In the genomic region with DNA sequence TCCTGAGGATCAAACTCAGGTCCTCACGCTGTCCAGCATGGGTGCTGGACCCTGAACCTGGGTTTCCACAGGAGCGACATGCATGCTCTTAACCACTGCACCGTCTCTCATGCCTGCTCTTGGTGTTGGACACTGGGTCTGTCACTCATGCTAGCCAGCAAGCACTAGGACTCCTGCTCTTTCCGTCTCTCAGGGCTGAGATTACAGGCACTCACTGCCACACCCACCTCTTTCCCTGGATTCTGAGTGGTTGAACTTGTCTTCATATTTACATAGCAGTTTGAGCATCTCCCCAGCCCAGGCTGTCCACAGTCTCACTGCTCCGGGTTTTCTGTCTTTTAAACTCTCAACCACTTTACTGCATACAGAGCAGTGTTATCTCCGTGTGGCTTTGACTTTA, we compare ENCODE assay signal across 15 mouse cellular contexts. TPM values are rescaled to one million over a fixed set of nuclear protein-coding genes. Genes with fewer than 3 reads are reported as not detected.
A peak's percentile ranks its signal among the peaks of the same experiment; 100 is the strongest.
DNase-seq lines count a peak whose midpoint lies in the region; ATAC-seq and TF ChIP-seq lines count a peak whose summit lies in the region.
"Had no signal": no experiment of that assay in that cellular context is flagged by ENCODE, and none has a peak within 500 bp of the region (broad histone marks: within the 10 kb centered on the region; RNA-seq: fewer than 3 reads in every experiment).

No protein-coding gene starts in this region.

- no peak overlapping the region for H3K4me2 ChIP-seq in forebrain, embryonic 13.5 days
- no peak overlapping the region for H3K4me2 ChIP-seq in forebrain, embryonic 12.5 days
- H3K4me2 ChIP-seq in kidney, embryonic 16.5 days (replicated peaks; ENCODE audit: low read depth, low read length): no peak overlapping the region
- no peak overlapping the region for H3K4me2 ChIP-seq in midbrain, postnatal 0 days (ENCODE audit: low read depth, low read length, poor library complexity, severe bottlenecking)
- H3K4me2 ChIP-seq in midbrain, embryonic 15.5 days: no peak overlapping the region
- H3K4me2 ChIP-seq in stomach, postnatal 0 days (replicated peaks; ENCODE audit: low read depth): no peak overlapping the region
- H3K4me2 ChIP-seq: limb, embryonic 15.5 days; midbrain, embryonic 11.5 days; neural tube, embryonic 12.5 days had no signal

- DNase-seq in kidney, adult 2 months: no peak
- peak; percentile 29 for DNase-seq in midbrain, postnatal 0 days (ENCODE audit: low spot score)
- no peak for DNase-seq in stomach, postnatal 0 days (ENCODE audit: low spot score)
- no peak for DNase-seq in thymus, postnatal 25 days
- DNase-seq: cerebellum, adult 11-12 months; retina, postnatal 1 day had no signal

- no peaks in the 10 kb centered on the region for H3K9me3 ChIP-seq in forebrain, embryonic 13.5 days (replicated peaks)
- H3K9me3 ChIP-seq in forebrain, embryonic 12.5 days: no peaks in the 10 kb centered on the region
- no peaks in the 10 kb centered on the region for H3K9me3 ChIP-seq in kidney, embryonic 16.5 days (ENCODE audit: low read length)
- no peaks in the 10 kb centered on the region for H3K9me3 ChIP-seq in midbrain, postnatal 0 days (ENCODE audit: low read length)
- H3K9me3 ChIP-seq in midbrain, embryonic 15.5 days: no peaks in the 10 kb centered on the region
- H3K9me3 ChIP-seq in stomach, postnatal 0 days (ENCODE audit: control insufficient read depth, low read length): no peaks in the 10 kb centered on the region
- H3K9me3 ChIP-seq: forebrain, embryonic 10.5 days; limb, embryonic 15.5 days; neural tube, embryonic 12.5 days had no signal

- peaks cover 47% of the 10 kb centered on the region for H3K4me1 ChIP-seq in forebrain, embryonic 13.5 days
- H3K4me1 ChIP-seq in forebrain, embryonic 12.5 days: peaks cover 43% of the 10 kb centered on the region
- peaks cover 41% of the 10 kb centered on the region for H3K4me1 ChIP-seq in kidney, embryonic 16.5 days (ENCODE audit: insufficient read depth, low read length)
- peaks cover 11% of the 10 kb centered on the region; the same call in 1 of the 2 replicates for H3K4me1 ChIP-seq in kidney, adult 2 months (ENCODE audit: control insufficient read depth, insufficient read depth, low read length)
- H3K4me1 ChIP-seq in midbrain, postnatal 0 days (ENCODE audit: insufficient read depth, low read length): no peaks in the 10 kb centered on the region
- peaks cover 26% of the 10 kb centered on the region for H3K4me1 ChIP-seq in midbrain, embryonic 15.5 days
- 0 out of 2 replicates have a peak, but pooled peaks cover 2% of the 10 kb centered on the region for H3K4me1 ChIP-seq in stomach, postnatal 0 days (replicated peaks; ENCODE audit: control insufficient read depth, insufficient read depth)

- H3K27ac ChIP-seq in forebrain, embryonic 13.5 days: peak overlapping the region; percentile 6; the same call in 1 of the 2 replicates
- no peak overlapping the region for H3K27ac ChIP-seq in forebrain, embryonic 12.5 days
- no peak overlapping the region for H3K27ac ChIP-seq in kidney, embryonic 16.5 days (ENCODE audit: low read length)
- no peak overlapping the region for H3K27ac ChIP-seq in kidney, adult 2 months (ENCODE audit: insufficient read depth, low read depth, low read length)
- no peak overlapping the region for H3K27ac ChIP-seq in midbrain, postnatal 0 days (ENCODE audit: low read depth, low read length)
- H3K27ac ChIP-seq in midbrain, embryonic 15.5 days: no peak overlapping the region
- H3K27ac ChIP-seq in stomach, postnatal 0 days (replicated peaks): no peak overlapping the region
- H3K27ac ChIP-seq: forebrain, embryonic 10.5 days; hindbrain, postnatal 0 days; limb, embryonic 15.5 days; neural tube, embryonic 12.5 days had no signal

- no peak for TF ChIP-seq POLR2A in kidney, adult 2 months (IDR thresholded peaks at IDR 0.05; ENCODE audit: low read depth, low read length)

- WGBS in forebrain, embryonic 13.5 days: 68% methylated on average over 6 of the region's 6 CpGs
- whole genome bisulfite sequencing in forebrain, embryonic 12.5 days: 68% methylated on average over 6 of the region's 6 CpGs
- WGBS in kidney, embryonic 16.5 days: 36% methylated on average over 6 of the region's 6 CpGs
- WGBS in kidney, adult 2 months: 37% methylated on average over 6 of the region's 6 CpGs
- WGBS in midbrain, postnatal 0 days: 49% methylated on average over 6 of the region's 6 CpGs
- WGBS in midbrain, embryonic 15.5 days: 55% methylated on average over 6 of the region's 6 CpGs
- WGBS in stomach, postnatal 0 days: 34% methylated on average over 6 of the region's 6 CpGs

- ATAC-seq in forebrain, embryonic 13.5 days: no peak
- ATAC-seq in forebrain, embryonic 12.5 days (ENCODE audit: low FRiP score): no peak
- peak; percentile 41; the same call in 1 of the 2 replicates for ATAC-seq in kidney, embryonic 16.5 days (ENCODE audit: low FRiP score, low TSS enrichment)
- no peak for ATAC-seq in midbrain, postnatal 0 days (ENCODE audit: low FRiP score)
- ATAC-seq in midbrain, embryonic 15.5 days (replicated peaks): no peak
- ATAC-seq in stomach, postnatal 0 days (ENCODE audit: low FRiP score, low TSS enrichment): no peak
- ATAC-seq: hindbrain, postnatal 0 days had no signal

- TF ChIP-seq CTCF in kidney, adult 2 months (conservative IDR thresholded peaks at IDR 0.05; ENCODE audit: insufficient read depth, insufficient read length, low read depth, low read length): no peak
- no peak for TF ChIP-seq CTCF in midbrain, postnatal 0 days (IDR thresholded peaks at IDR 0.05)
- TF ChIP-seq CTCF in stomach, postnatal 0 days (IDR thresholded peaks at IDR 0.05; ENCODE audit: low read depth): no peak

- no peaks in the 10 kb centered on the region for H3K27me3 ChIP-seq in forebrain, embryonic 13.5 days
- no peaks in the 10 kb centered on the region for H3K27me3 ChIP-seq in forebrain, embryonic 12.5 days
- no peaks in the 10 kb centered on the region for H3K27me3 ChIP-seq in kidney, embryonic 16.5 days (ENCODE audit: insufficient read depth, low read length)
- H3K27me3 ChIP-seq in kidney, adult 2 months (replicated peaks; ENCODE audit: control insufficient read depth, insufficient read depth, low read length): no peaks in the 10 kb centered on the region
- H3K27me3 ChIP-seq in midbrain, postnatal 0 days (ENCODE audit: insufficient read depth, low read length): no peaks in the 10 kb centered on the region
- H3K27me3 ChIP-seq in midbrain, embryonic 15.5 days (replicated peaks): no peaks in the 10 kb centered on the region
- no peaks in the 10 kb centered on the region for H3K27me3 ChIP-seq in stomach, postnatal 0 days (ENCODE audit: control insufficient read depth, insufficient read depth, low read length)
- H3K27me3 ChIP-seq: limb, embryonic 15.5 days; neural tube, embryonic 12.5 days had no signal

- TF ChIP-seq EP300 in stomach, postnatal 0 days (optimal IDR thresholded peaks at IDR 0.05): no peak

- H3K9ac ChIP-seq in forebrain, embryonic 13.5 days: no peak overlapping the region
- no peak overlapping the region for H3K9ac ChIP-seq in forebrain, embryonic 12.5 days
- H3K9ac ChIP-seq in kidney, embryonic 16.5 days (replicated peaks; ENCODE audit: low read length): no peak overlapping the region
- no peak overlapping the region for H3K9ac ChIP-seq in midbrain, postnatal 0 days (replicated peaks; ENCODE audit: low read length, poor library complexity, severe bottlenecking)
- no peak overlapping the region for H3K9ac ChIP-seq in midbrain, embryonic 15.5 days
- H3K9ac ChIP-seq in stomach, postnatal 0 days (ENCODE audit: low read length): no peak overlapping the region
- H3K9ac ChIP-seq: limb, embryonic 15.5 days; neural tube, embryonic 12.5 days had no signal

- H3K4me3 ChIP-seq in forebrain, embryonic 13.5 days: no peak overlapping the region
- H3K4me3 ChIP-seq in forebrain, embryonic 12.5 days (replicated peaks): no peak overlapping the region
- no peak overlapping the region for H3K4me3 ChIP-seq in kidney, embryonic 16.5 days (ENCODE audit: low read length)
- H3K4me3 ChIP-seq in kidney, adult 2 months (ENCODE audit: insufficient read depth, low read depth, low read length): no peak overlapping the region
- H3K4me3 ChIP-seq in midbrain, postnatal 0 days (ENCODE audit: low read depth, low read length): no peak overlapping the region
- H3K4me3 ChIP-seq in midbrain, embryonic 15.5 days: no peak overlapping the region
- H3K4me3 ChIP-seq in stomach, postnatal 0 days (ENCODE audit: low read depth, low read length): no peak overlapping the region
- H3K4me3 ChIP-seq: forebrain, embryonic 10.5 days; limb, embryonic 15.5 days; neural tube, embryonic 12.5 days had no signal

- 0 out of 2 replicates have a peak, but pooled peaks cover 1% of the 10 kb centered on the region for H3K36me3 ChIP-seq in forebrain, embryonic 13.5 days (ENCODE audit: poor library complexity, severe bottlenecking)
- H3K36me3 ChIP-seq in forebrain, embryonic 12.5 days (replicated peaks): no peaks in the 10 kb centered on the region; the same call in 1 of the 2 replicates
- H3K36me3 ChIP-seq in kidney, embryonic 16.5 days (ENCODE audit: insufficient read depth, low read length): no peaks in the 10 kb centered on the region
- H3K36me3 ChIP-seq in kidney, adult 2 months (ENCODE audit: control insufficient read depth, insufficient read depth, low read length): no peaks in the 10 kb centered on the region
- H3K36me3 ChIP-seq in midbrain, postnatal 0 days (ENCODE audit: insufficient read depth, low read length): 0 out of 2 replicates have a peak, but pooled peaks cover under 1% of the 10 kb centered on the region
- no peaks in the 10 kb centered on the region for H3K36me3 ChIP-seq in midbrain, embryonic 15.5 days (replicated peaks)
- H3K36me3 ChIP-seq in stomach, postnatal 0 days (ENCODE audit: control insufficient read depth, insufficient read depth, low read length): 0 out of 2 replicates have a peak, but pooled peaks cover under 1% of the 10 kb centered on the region
- H3K36me3 ChIP-seq: neural tube, embryonic 12.5 days had no signal

RNA-seq across cellular contexts. Expression of a gene that starts 48.9 kb away (rescaled TPM):
- polyA plus RNA-seq in forebrain, embryonic 13.5 days (2015; fragmentation: Nextera tagmentation; extraction: Ambion mirVana): 28.0 and 30.3 TPM in 2 replicates
- 38.7 and 44.1 TPM in 2 replicates for polyA plus RNA-seq in forebrain, embryonic 12.5 days (2016; fragmentation: Nextera tagmentation; extraction: Ambion mirVana)
- polyA plus RNA-seq in kidney, embryonic 16.5 days (2015; fragmentation: Nextera tagmentation; extraction: Ambion mirVana): 50.7 and 54.0 TPM in 2 replicates
- 38.2 and 39.7 TPM in 2 replicates for polyA plus RNA-seq in kidney, adult 2 months (2012; rRNA removed)
- total RNA-seq in midbrain, postnatal 0 days (2014; rRNA removed): 11.5 and 14.4 TPM in 2 replicates
- 13.2 and 14.5 TPM in 2 replicates for polyA plus RNA-seq in midbrain, postnatal 0 days (2015; fragmentation: Nextera tagmentation; extraction: Ambion mirVana)
- 24.2 and 24.4 TPM in 2 replicates for polyA plus RNA-seq in midbrain, embryonic 15.5 days (2015; fragmentation: Nextera tagmentation; extraction: Ambion mirVana)
- polyA plus RNA-seq in stomach, postnatal 0 days (2015; fragmentation: Nextera tagmentation; extraction: Ambion mirVana): 9.5 and 9.9 TPM in 2 replicates

RNA-seq across cellular contexts. Expression of a gene that starts 50.1 kb away (rescaled TPM):
- polyA plus RNA-seq in forebrain, embryonic 13.5 days (2015; fragmentation: Nextera tagmentation; extraction: Ambion mirVana): 285 and 307 TPM in 2 replicates
- 241 and 254 TPM in 2 replicates for polyA plus RNA-seq in forebrain, embryonic 12.5 days (2016; fragmentation: Nextera tagmentation; extraction: Ambion mirVana)
- polyA plus RNA-seq in kidney, embryonic 16.5 days (2015; fragmentation: Nextera tagmentation; extraction: Ambion mirVana): 143 and 144 TPM in 2 replicates
- polyA plus RNA-seq in kidney, adult 2 months (2012; rRNA removed): 73.8 and 80.4 TPM in 2 replicates
- 356 and 359 TPM in 2 replicates for total RNA-seq in midbrain, postnatal 0 days (2014; rRNA removed)
- 327 and 343 TPM in 2 replicates for polyA plus RNA-seq in midbrain, postnatal 0 days (2015; fragmentation: Nextera tagmentation; extraction: Ambion mirVana)
- polyA plus RNA-seq in midbrain, embryonic 15.5 days (2015; fragmentation: Nextera tagmentation; extraction: Ambion mirVana): 394 and 399 TPM in 2 replicates
- 90.1 and 94.7 TPM in 2 replicates for polyA plus RNA-seq in stomach, postnatal 0 days (2015; fragmentation: Nextera tagmentation; extraction: Ambion mirVana)

RNA-seq across cellular contexts. Expression of a gene that starts 55.9 kb away (rescaled TPM):
- 22.5 and 22.6 TPM in 2 replicates for polyA plus RNA-seq in forebrain, embryonic 13.5 days (2015; fragmentation: Nextera tagmentation; extraction: Ambion mirVana)
- 33.9 and 35.1 TPM in 2 replicates for polyA plus RNA-seq in forebrain, embryonic 12.5 days (2016; fragmentation: Nextera tagmentation; extraction: Ambion mirVana)
- polyA plus RNA-seq in kidney, embryonic 16.5 days (2015; fragmentation: Nextera tagmentation; extraction: Ambion mirVana): 22.2 and 26.0 TPM in 2 replicates
- 41.3 and 43.6 TPM in 2 replicates for polyA plus RNA-seq in kidney, adult 2 months (2012; rRNA removed)
- total RNA-seq in midbrain, postnatal 0 days (2014; rRNA removed): 96.6 and 103 TPM in 2 replicates
- polyA plus RNA-seq in midbrain, postnatal 0 days (2015; fragmentation: Nextera tagmentation; extraction: Ambion mirVana): 27.8 and 30.4 TPM in 2 replicates
- polyA plus RNA-seq in midbrain, embryonic 15.5 days (2015; fragmentation: Nextera tagmentation; extraction: Ambion mirVana): 29.9 and 30.5 TPM in 2 replicates
- polyA plus RNA-seq in stomach, postnatal 0 days (2015; fragmentation: Nextera tagmentation; extraction: Ambion mirVana): 15.1 and 16.4 TPM in 2 replicates
